Mouse (Mus musculus): ENCODE results near the gene Mrtfa.

DNA sequence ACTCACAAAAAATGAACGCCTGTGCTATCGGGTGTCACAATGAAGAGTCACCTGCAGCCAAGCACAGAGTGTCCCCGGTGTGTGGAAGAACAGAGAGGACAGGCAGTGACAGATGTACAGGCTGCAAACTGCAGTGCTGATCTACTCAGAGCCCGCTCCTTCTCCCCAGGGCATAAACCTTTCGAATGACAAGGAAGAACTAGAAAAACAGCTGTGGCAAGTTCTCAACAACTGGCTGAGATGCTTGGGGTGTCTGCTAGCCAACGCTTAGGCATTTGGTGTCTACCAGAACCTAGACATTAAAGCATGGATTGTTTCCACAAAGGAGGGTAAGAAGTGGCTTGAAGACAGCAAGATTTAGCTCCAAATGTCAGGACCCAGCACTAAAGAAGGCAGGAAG is 35.2 kb upstream of the Mrtfa start:
- TF ChIP-seq CTCF (conservative IDR thresholded peaks at IDR 0.05; ENCODE audit: insufficient read depth, insufficient read length, low read depth, low read length) (no peak), POLR2A (IDR thresholded peaks at IDR 0.05; ENCODE audit: low read depth, low read length) (no peak)
